Mouse (Mus musculus): ENCODE measurements around the gene Sytl3. TPM values are rescaled to one million over a fixed set of nuclear protein-coding genes. Genes with fewer than 3 reads are reported as not detected.
"Not testable (repeated sequence)": the region's sequence is repeated elsewhere in the genome, so short reads cannot be mapped to it uniquely, and the experiment has no call there.

The Sytl3 gene
- polyA plus RNA-seq, 1 experiment from 2014 or later = 0.90 TPM

DNA sequence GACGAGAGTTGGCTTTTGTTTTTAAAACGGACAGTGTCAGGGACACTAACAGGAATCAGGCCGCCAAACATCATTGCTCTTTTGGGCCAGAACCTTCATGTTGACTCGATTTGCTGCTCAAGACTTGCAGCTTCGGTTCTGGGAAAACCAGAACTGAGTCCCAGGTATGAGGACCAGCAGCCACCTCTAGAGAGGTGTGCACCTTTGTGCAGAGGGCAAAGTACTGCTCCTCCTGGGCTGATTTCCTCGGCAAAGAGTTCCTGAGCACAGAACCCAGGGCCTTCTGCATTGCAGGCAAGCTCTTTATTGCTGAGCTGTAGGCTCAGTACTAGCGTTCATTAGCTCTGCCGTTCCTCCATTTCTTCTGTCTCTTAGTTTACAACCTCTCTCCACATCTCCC lies 55.1 kb downstream of the Sytl3 start:
- not testable (repeated sequence) for ATAC-seq (ENCODE audit: low read depth); H3K4me2 ChIP-seq (ENCODE audit: low read depth, low read length)
- 68% methylated on average over 8 of the region's 8 CpGs for WGBS

DNA sequence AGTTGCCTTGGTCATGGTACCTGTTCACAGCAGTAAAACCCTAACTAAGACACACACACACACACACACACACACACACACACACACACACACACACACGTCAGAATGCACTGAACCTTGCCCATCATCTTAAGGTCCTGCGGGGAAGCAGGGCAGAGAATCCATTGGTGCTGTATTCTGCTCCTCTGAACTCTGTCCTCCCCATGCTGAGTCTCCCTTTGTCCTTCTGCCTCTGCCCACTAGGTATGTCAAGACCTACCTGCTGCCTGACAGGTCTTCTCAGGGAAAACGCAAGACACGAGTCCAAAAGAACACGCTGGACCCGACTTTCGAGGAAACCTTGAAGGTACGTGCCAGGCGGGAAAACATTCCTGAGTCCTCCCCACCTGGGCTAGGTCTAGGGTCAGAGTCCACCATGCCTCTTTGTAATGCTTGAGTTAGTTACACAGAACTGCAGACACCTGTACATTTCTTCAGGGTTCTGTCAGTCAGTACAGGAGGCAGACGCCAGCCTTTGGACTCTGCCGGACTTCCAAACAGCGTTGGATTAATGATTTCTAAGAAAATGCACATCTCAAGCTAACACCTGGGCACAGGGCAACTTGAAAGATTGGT lies 69.2 kb downstream of the Sytl3 start:
- 84% methylated on average over 12 of the region's 12 CpGs for WGBS
- no peaks in the 10 kb centered on the region for H3K9me3 ChIP-seq (ENCODE audit: control insufficient read depth, low read length)
- H3K9ac ChIP-seq (ENCODE audit: low read length) = no peak overlapping the region
- no peaks in the 10 kb centered on the region for H3K27me3 ChIP-seq (ENCODE audit: control insufficient read depth, insufficient read depth, low read depth, low read length)
- H3K4me1 ChIP-seq (replicated peaks; ENCODE audit: control insufficient read depth, insufficient read depth, low read length) = 0 out of 2 replicates have a peak, but pooled peaks cover 1% of the 10 kb centered on the region
- no peaks in the 10 kb centered on the region for H3K36me3 ChIP-seq (ENCODE audit: control insufficient read depth, insufficient read depth, low read length)
- H3K27ac ChIP-seq (ENCODE audit: low read length) = no peak overlapping the region
- H3K4me3 ChIP-seq (ENCODE audit: low read length) = no peak overlapping the region
- no peak overlapping the region for H3K4me2 ChIP-seq (ENCODE audit: low read depth, low read length)
- no peak for ATAC-seq (ENCODE audit: low read depth)

More for the DNA sequence above, 55.1 kb downstream of the Sytl3 start:
- H3K4me3 ChIP-seq (ENCODE audit: low read length); H3K27ac ChIP-seq (ENCODE audit: low read length); H3K27me3 ChIP-seq (ENCODE audit: control insufficient read depth, insufficient read depth, low read depth, low read length); H3K4me1 ChIP-seq (replicated peaks; ENCODE audit: control insufficient read depth, insufficient read depth, low read length); H3K9me3 ChIP-seq (ENCODE audit: control insufficient read depth, low read length); H3K9ac ChIP-seq (ENCODE audit: low read length); H3K36me3 ChIP-seq (ENCODE audit: control insufficient read depth, insufficient read depth, low read length): not testable (repeated sequence)

DNA sequence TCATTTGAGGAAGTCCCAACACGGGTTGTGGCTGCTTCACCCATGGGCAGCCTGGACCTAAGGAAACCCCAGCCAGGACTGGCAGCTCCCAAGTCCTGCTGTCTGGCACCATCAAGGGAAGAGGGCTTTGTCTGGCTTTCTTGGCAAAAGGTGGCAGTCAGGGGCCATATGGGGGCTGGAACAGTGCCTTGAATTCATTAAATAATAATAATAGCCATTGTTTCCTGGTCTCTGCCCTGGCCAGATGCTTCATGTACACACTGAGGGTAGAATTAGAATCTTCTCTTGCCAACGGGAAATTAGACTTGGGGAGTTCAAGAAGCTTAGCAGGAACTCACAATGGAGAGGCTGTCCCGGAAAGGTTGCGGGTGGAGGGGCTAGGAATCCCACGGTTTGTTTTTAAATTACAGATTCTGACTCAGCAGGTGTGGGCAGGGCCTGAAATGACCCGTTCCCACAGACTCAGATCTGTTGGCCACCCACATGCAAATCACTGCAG lies 70.4 kb downstream of the Sytl3 start:
- Histone ChIP-seq H3K27ac (ENCODE audit: low read length) (no peak overlapping the region), H3K9me3 (ENCODE audit: control insufficient read depth, low read length) (no peaks in the 10 kb centered on the region), H3K4me1 (replicated peaks; ENCODE audit: control insufficient read depth, insufficient read depth, low read length) (0 out of 2 replicates have a peak, but pooled peaks cover 2% of the 10 kb centered on the region), H3K4me2 (ENCODE audit: low read depth, low read length) (no peak overlapping the region), H3K9ac (ENCODE audit: low read length) (no peak overlapping the region), H3K36me3 (ENCODE audit: control insufficient read depth, insufficient read depth, low read length) (no peaks in the 10 kb centered on the region), H3K4me3 (ENCODE audit: low read length) (no peak overlapping the region), H3K27me3 (ENCODE audit: control insufficient read depth, insufficient read depth, low read depth, low read length) (no peaks in the 10 kb centered on the region)
- ATAC-seq (ENCODE audit: low read depth) = peak; percentile 80
- 16% methylated on average over 6 of the region's 6 CpGs for WGBS

DNA sequence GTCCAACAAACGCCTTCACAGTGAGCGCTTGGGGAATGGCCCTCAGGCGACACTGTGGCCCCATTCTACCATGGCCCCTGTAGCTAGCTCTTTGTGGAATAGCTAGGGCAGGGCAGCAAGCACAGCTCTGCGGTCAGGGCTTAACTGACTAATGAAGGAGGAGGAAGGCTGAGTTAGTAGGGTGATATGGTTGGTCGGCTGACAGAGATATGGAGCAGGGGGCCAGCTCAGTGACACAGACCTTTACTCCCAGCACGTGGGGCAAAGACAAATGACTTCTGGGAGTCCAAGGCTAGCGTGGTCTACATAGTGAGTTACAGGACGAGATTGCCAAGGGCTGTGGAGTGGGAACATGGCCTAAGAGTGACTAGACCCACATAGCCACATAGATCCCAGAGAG lies 72.2 kb downstream of the Sytl3 start:
- Histone ChIP-seq H3K9ac (ENCODE audit: low read length) (no peak overlapping the region), H3K4me2 (ENCODE audit: low read depth, low read length) (no peak overlapping the region), H3K27ac (ENCODE audit: low read length) (no peak overlapping the region), H3K36me3 (ENCODE audit: control insufficient read depth, insufficient read depth, low read length) (no peaks in the 10 kb centered on the region), H3K4me1 (replicated peaks; ENCODE audit: control insufficient read depth, insufficient read depth, low read length) (0 out of 2 replicates have a peak, but pooled peaks cover 2% of the 10 kb centered on the region), H3K4me3 (ENCODE audit: low read length) (no peak overlapping the region), H3K27me3 (ENCODE audit: control insufficient read depth, insufficient read depth, low read depth, low read length) (no peaks in the 10 kb centered on the region), H3K9me3 (ENCODE audit: control insufficient read depth, low read length) (no peaks in the 10 kb centered on the region)
- no peak for ATAC-seq (ENCODE audit: low read depth)
- 74% methylated on average over 8 of the region's 8 CpGs for WGBS

DNA sequence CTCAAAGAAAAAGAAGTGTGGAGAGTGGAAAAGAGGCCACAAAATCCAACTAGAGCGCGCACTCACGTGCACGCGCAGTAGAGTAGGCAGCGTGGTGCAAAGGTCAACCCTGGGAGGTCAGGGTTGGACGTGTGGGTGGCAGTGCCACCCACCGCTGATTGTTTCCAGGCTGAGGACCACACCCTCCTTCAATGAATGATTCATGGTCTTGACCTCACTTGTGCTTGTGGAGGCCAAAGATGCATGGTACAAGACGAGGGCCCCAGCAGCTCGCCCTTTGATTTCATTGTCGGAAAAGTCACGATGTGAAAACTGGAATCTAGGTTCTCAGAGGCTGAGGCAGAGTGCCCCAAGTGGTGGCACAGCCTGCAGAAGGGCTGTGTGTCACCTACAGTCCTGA lies 72.7 kb downstream of the Sytl3 start:
- WGBS = 86% methylated on average over 12 of the region's 12 CpGs
- Histone ChIP-seq H3K4me1 (replicated peaks; ENCODE audit: control insufficient read depth, insufficient read depth, low read length) (0 out of 2 replicates have a peak, but pooled peaks cover 2% of the 10 kb centered on the region), H3K9me3 (ENCODE audit: control insufficient read depth, low read length) (no peaks in the 10 kb centered on the region), H3K4me2 (ENCODE audit: low read depth, low read length) (no peak overlapping the region), H3K4me3 (ENCODE audit: low read length) (no peak overlapping the region), H3K27ac (ENCODE audit: low read length) (no peak overlapping the region), H3K27me3 (ENCODE audit: control insufficient read depth, insufficient read depth, low read depth, low read length) (no peaks in the 10 kb centered on the region), H3K36me3 (ENCODE audit: control insufficient read depth, insufficient read depth, low read length) (no peaks in the 10 kb centered on the region), H3K9ac (ENCODE audit: low read length) (no peak overlapping the region)
- no peak for ATAC-seq (ENCODE audit: low read depth)

DNA sequence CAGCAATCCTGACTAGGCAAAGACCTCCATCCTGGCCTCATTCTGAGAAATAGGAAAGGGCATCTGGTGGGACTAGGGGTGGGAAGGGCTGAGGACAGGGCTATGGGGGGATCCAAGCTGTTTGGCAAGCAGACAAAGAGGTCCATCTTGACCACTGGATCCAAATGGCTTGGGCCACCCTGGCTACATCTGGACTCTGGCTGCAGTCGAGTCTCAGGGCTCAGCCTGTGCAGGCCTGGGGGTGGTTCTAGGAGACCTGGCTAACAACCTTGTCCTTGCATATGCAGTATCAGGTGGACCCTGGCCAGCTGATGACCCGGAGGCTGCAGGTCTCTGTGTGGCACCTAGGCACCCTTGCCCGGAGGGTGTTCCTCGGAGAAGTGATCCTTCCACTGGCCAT lies 73.8 kb downstream of the Sytl3 start:
- Histone ChIP-seq H3K4me1 (replicated peaks; ENCODE audit: control insufficient read depth, insufficient read depth, low read length) (0 out of 2 replicates have a peak, but pooled peaks cover 2% of the 10 kb centered on the region), H3K9me3 (ENCODE audit: control insufficient read depth, low read length) (no peaks in the 10 kb centered on the region), H3K9ac (ENCODE audit: low read length) (no peak overlapping the region), H3K36me3 (ENCODE audit: control insufficient read depth, insufficient read depth, low read length) (no peaks in the 10 kb centered on the region), H3K4me3 (ENCODE audit: low read length) (no peak overlapping the region), H3K4me2 (ENCODE audit: low read depth, low read length) (no peak overlapping the region), H3K27ac (ENCODE audit: low read length) (no peak overlapping the region), H3K27me3 (ENCODE audit: control insufficient read depth, insufficient read depth, low read depth, low read length) (no peaks in the 10 kb centered on the region)
- no peak for ATAC-seq (ENCODE audit: low read depth)
- WGBS = 94% methylated on average over 4 of the region's 4 CpGs

DNA sequence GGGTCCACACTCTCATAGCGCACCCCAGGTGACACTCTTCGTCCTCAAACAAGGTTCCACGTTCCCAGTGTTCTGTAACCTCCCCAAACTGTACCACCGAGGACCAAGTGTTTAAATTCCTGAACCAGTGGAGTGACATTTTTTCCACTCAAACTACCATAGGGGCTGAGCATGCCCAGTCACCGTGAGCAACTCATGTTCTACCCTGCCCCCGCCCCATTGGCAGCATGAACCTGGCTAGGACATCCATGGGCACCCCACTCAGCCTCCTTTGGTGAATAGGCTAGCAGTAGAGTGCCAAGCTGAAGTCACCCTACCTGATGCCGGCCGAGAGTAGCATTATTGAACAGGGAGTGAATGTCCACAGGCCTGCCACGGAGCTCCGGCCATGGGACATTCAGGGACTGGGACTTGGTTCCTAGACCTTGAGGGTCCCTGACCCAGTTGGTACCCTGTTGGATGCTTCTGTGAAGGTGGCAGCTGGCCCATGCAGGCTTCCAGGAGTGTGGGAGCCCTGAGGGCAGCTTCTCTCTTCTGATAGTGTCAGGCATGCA lies 74.5 kb downstream of the Sytl3 start:
- WGBS = 72% methylated on average over 10 of the region's 10 CpGs
- H3K9ac ChIP-seq (ENCODE audit: low read length) = no peak overlapping the region

DNA sequence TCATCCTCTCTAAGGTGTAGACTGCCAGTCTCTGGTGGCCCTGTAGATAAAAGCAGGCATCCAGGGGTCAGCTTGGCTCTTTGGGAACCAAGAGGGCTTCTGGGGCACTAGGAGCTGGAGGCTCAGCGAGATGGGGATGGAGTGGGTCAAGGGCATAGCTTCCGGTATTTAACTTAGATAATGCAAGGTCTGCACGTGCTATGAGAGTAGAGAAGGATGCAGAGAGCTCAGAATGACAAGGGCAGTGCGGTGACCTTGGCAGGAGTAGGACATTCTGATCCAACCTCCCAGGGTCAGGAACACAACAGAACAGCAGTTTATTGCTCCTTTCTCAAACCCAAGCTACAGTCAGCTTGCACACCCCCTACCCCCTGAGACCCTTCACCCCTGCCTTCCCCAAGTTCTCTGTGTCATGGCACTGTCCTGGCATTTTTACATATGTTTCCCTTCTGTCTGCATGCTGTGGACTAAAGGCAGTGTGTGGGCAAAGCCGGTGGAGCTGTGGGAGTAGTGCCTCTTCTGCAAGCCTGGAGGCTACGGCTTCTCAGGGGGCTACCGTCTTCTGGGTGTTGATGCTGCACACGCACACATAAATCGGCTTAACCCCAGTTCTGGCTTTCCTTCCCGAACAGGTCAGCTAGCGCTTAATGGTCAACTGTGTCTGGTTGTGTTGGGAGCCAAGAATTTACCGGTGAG lies 76.0 kb downstream of the Sytl3 start:
- 0 out of 2 replicates have a peak, but pooled peaks cover 2% of the 10 kb centered on the region for H3K4me1 ChIP-seq (replicated peaks; ENCODE audit: control insufficient read depth, insufficient read depth, low read length)
- no peak overlapping the region for H3K4me3 ChIP-seq (ENCODE audit: low read length)
- H3K4me2 ChIP-seq (ENCODE audit: low read depth, low read length) = no peak overlapping the region
- H3K27ac ChIP-seq (ENCODE audit: low read length) = no peak overlapping the region
- peaks cover 11% of the 10 kb centered on the region for H3K36me3 ChIP-seq (ENCODE audit: control insufficient read depth, insufficient read depth, low read length)
- no peaks in the 10 kb centered on the region for H3K27me3 ChIP-seq (ENCODE audit: control insufficient read depth, insufficient read depth, low read depth, low read length)
- no peak overlapping the region for H3K9ac ChIP-seq (ENCODE audit: low read length)
- 87% methylated on average over 12 of the region's 12 CpGs for WGBS
- no peak for ATAC-seq (ENCODE audit: low read depth)
- no peaks in the 10 kb centered on the region for H3K9me3 ChIP-seq (ENCODE audit: control insufficient read depth, low read length)

More for the DNA sequence above, 74.5 kb downstream of the Sytl3 start:
- peaks cover 2% of the 10 kb centered on the region; the same call in 1 of the 2 replicates for H3K36me3 ChIP-seq (ENCODE audit: control insufficient read depth, insufficient read depth, low read length)
- H3K27me3 ChIP-seq (ENCODE audit: control insufficient read depth, insufficient read depth, low read depth, low read length) = no peaks in the 10 kb centered on the region
- no peak overlapping the region for H3K4me3 ChIP-seq (ENCODE audit: low read length)
- 0 out of 2 replicates have a peak, but pooled peaks cover 2% of the 10 kb centered on the region for H3K4me1 ChIP-seq (replicated peaks; ENCODE audit: control insufficient read depth, insufficient read depth, low read length)
- no peak overlapping the region for H3K4me2 ChIP-seq (ENCODE audit: low read depth, low read length)
- no peaks in the 10 kb centered on the region for H3K9me3 ChIP-seq (ENCODE audit: control insufficient read depth, low read length)
- peak; percentile 15; the same call in 1 of the 2 replicates for ATAC-seq (ENCODE audit: low read depth)
- H3K27ac ChIP-seq (ENCODE audit: low read length) = no peak overlapping the region

All from lung, embryonic 16.5 days (tissue).